Mouse (Mus musculus) kidney, embryonic 15.5 days (tissue): ENCODE measurements at regions not wholly inside any gene's neighbourhood (a gene's known extent, or its start where the extent isn't known, plus 50 kb on each side); places are given as distances from the start of the nearest gene placed in this dataset.
A peak's percentile ranks its signal among the peaks of the same experiment; 100 is the strongest.

Experiments
- ATAC-seq: fragments of 200-750 bp; cut with Nextera tagmentation; replicated peaks from 2 replicates; pipeline ENCODE4 v1.8.0; 2017; ENCODE audit warnings: moderate TSS enrichment; ENCODE audit not compliant: low FRiP score
- H3K27ac ChIP-seq: fragments of 300-500 bp; sonication (generic); 2 replicates; pipeline ENCODE4 v1.5.1; 2015; ENCODE audit warnings: mild to moderate bottlenecking, inconsistent platforms
- H3K27me3 ChIP-seq: fragments of 300-500 bp; sonication (generic); 2 replicates; pipeline ENCODE4 v1.6.1; 2015; ENCODE audit warnings: inconsistent platforms
- H3K36me3 ChIP-seq: fragments of 300-500 bp; sonication (generic); 2 replicates; pipeline ENCODE4 v1.6.1; 2015; ENCODE audit warnings: inconsistent platforms
- H3K4me1 ChIP-seq: fragments of 300-500 bp; sonication (generic); 2 replicates; pipeline ENCODE4 v1.6.1; 2015; ENCODE audit warnings: inconsistent platforms
- H3K4me2 ChIP-seq: fragments of 300-500 bp; sonication (generic); 2 replicates; pipeline ENCODE4 v1.6.1; 2015; ENCODE audit warnings: moderate library complexity, mild to moderate bottlenecking, inconsistent platforms
- H3K4me3 ChIP-seq: fragments of 300-500 bp; sonication (generic); replicated peaks from 2 replicates; pipeline ENCODE4 v1.5.1; 2015; ENCODE audit warnings: mild to moderate bottlenecking, inconsistent platforms
- H3K9ac ChIP-seq: fragments of 300-500 bp; sonication (generic); 2 replicates; pipeline ENCODE4 v1.6.1; 2015; ENCODE audit warnings: mild to moderate bottlenecking, inconsistent platforms
- H3K9me3 ChIP-seq: fragments of 300-500 bp; sonication (generic); replicated peaks from 2 replicates; pipeline ENCODE4 v1.6.1; 2016; ENCODE audit warnings: inconsistent platforms
- WGBS: fragments of 180-500 bp; shearing (Covaris S2); methylation state at CpG from one replicate; pipeline ENCODE4 v1.1.7; 2015; ENCODE audit warnings: mixed read lengths; 5-methylcytosine and 5-hydroxymethylcytosine counted together

- Histone ChIP-seq H3K9ac (no peak overlapping the region), H3K9me3 (no peaks in the 10 kb centered on the region)
- WGBS, result 66% methylated on average over 7 of the region's 7 CpGs
Measured at GRCm38 (mm10) chr13:59874137-59874931, 51.4 kb upstream of the Tut7 start.

More at GRCm38 (mm10) chr13:59874137-59874931, 51.4 kb upstream of the Tut7 start:
- no peak overlapping the region for H3K4me2 ChIP-seq
- no peaks in the 10 kb centered on the region for H3K27me3 ChIP-seq
- H3K4me3 ChIP-seq, result no peak overlapping the region
- ATAC-seq, result no peak
- H3K4me1 ChIP-seq, result peaks cover 22% of the 10 kb centered on the region
- H3K27ac ChIP-seq, result 0 out of 2 replicates have a peak overlapping the region, but pooled peaks have one; percentile 24
- no peaks in the 10 kb centered on the region for H3K36me3 ChIP-seq
